Mouse (Mus musculus): Measurements from ENCODE around the gene Tppp.
"Not testable (repeated sequence)": the region's sequence is repeated elsewhere in the genome, so short reads cannot be mapped to it uniquely, and the experiment has no call there.

The Tppp gene

DNA sequence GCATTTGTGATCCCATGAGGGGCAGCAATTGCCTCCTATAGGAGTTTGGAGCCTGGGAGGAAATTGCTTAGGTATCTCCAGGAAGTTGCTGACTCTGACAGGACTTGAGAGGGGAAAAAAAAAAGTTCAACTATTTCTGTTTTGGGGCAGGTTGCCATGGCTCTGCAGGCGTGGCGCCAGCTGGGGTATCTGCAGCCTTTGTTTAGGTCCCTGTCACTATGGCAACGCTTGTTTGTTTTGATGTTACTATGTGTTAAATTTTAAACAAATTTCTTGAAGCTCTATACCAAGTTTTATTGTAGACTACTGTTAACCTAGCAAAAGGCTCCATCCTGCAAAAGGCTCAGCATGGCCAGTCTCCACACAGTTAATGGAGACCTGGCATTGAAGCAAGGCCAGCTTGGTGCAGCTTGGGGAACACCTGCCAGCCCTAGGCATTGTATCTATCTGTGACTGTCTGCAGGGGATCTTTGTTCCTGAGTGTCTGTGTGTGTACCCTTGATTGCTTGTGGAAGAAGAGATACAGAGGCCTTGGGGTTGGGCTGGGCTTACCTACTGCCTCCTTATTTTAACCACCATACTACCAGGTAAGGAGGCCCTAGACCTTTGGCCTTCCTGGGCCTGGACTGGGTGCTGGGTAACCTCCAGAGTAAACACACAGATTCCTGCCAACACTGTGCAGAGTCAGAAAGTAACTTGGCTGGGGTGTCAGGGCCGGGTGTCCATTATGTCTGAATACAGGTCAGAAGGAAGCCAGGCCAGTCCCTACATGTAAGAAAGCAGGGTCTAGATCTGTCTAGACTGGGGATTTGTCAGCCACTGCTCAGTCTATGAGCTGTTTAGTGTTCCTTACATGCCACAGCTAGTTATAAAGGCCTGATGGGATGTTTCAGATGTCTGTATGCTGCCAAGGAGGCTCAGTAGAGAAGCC lies 16.2 kb downstream of the Tppp start:
- peak; percentile 30 for DNase-seq (ENCODE audit: low read depth, low spot score)

GRCm38 (mm10) chr13:74026215-74026614 lies 17.0 kb downstream of the Tppp start:
- peak; percentile 52 for DNase-seq (ENCODE audit: low read depth, low spot score)

GRCm38 (mm10) chr13:74028116-74028515 lies 18.9 kb downstream of the Tppp start:
- DNase-seq (ENCODE audit: low read depth, low spot score), result no peak

DNA sequence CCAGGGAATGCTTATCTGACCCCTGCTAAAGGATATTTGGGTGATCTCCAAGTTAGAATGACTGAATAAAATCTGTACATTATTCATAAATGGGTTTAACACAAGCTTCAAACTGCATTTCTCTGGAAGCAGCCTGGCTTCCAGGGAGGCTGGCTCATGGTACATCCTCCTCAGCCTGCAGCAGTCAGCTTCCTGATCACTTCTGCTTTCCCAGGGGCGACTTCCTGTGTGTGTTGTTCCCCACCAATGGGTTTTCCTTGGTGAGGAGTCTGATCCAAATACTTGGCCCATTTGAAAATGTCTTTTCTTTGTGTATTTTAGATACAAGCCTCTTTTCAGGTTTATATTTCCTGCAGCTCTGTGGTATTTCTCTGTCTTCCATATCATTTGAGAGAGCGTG lies 19.8 kb downstream of the Tppp start:
- DNase-seq (ENCODE audit: low read depth, low spot score), result no peak

- no peak for DNase-seq (ENCODE audit: low read depth, low spot score)
Observed at GRCm38 (mm10) chr13:74030691-74031090, 21.5 kb downstream of the Tppp start.

DNA sequence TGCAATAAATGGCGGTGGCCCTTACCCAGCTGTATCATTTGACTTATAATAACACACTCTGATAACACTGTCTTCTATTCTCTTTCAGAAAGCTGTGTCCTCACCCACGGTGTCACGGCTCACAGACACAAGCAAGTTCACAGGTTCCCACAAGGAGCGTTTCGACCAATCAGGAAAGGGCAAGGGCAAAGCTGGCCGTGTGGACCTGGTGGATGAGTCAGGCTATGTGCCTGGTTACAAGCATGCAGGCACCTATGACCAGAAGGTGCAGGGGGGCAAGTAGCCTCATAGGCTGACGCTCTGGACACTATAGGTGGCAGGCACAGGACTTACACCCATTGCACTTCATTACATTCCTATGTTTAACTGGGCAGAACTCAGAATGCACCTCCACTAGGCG lies 21.9 kb downstream of the Tppp start:
- DNase-seq (ENCODE audit: low read depth, low spot score), result no peak

DNA sequence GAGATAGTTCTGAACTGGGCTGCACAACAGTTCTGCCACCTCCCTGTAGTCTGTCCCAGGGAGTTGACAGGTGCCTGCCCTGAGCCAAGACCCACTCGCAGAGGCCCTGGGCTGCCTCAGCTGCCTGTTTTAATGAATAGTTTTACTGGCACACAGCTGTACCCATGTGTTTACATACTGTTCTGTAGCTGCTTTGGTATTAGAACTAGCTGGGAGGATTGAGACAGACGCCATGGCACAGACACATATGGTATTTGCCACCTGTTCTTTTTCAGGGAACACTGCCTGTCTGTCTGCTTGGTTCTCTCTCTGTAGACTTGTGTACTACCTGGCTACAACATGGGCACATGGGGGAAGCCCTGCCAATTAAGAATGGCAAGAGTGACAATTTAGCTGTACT lies 25.5 kb downstream of the Tppp start:
- DNase-seq (ENCODE audit: low read depth, low spot score), result no peak

DNA sequence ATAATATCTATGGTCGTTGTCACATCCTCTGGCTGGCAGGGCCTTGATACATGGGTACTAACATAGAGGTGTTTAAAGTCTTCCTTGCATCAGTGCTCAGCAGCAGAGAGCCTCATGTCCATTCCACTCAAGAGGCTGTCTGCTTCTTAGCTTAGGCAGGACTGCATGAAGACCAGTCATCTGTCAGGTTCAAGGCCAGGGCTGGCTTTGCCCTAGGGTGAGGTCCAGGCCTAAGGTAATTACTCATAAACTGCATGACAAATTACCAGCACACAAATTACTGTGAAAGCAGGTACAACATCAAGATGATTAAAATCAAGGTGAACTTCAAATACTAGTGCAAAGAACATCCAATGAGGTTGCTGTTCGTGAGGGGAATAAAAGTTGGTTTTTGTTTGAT lies 26.6 kb downstream of the Tppp start:
- DNase-seq (ENCODE audit: low read depth, low spot score), result no peak

- DNase-seq (ENCODE audit: low read depth, low spot score), result no peak
Observed at GRCm38 (mm10) chr13:74039926-74040325, 30.7 kb downstream of the Tppp start.

- DNase-seq (ENCODE audit: low read depth, low spot score), result no peak
Observed at GRCm38 (mm10) chr13:74056194-74056593, 47.0 kb downstream of the Tppp start.

DNA sequence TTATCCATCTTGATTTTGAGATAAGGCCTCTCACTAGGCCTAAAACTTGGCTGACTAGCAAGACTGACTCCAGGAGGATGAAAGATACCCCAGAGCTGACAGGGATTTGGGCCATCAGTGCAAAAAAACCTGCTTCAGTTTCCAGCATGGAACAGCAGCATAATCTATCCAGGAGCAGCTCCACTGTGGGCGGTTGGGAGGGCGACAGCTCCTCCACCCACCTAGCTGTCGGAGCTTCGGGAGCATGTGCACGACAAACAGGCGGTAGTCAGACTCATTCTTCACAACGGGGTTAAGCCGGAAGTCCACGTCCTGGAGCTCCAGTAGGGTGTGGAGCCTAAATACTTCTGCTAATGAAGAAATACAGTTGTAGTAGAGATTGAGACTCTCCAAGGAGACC lies 48.9 kb downstream of the Tppp start:
- DNase-seq (ENCODE audit: low read depth, low spot score), result no peak

DNA sequence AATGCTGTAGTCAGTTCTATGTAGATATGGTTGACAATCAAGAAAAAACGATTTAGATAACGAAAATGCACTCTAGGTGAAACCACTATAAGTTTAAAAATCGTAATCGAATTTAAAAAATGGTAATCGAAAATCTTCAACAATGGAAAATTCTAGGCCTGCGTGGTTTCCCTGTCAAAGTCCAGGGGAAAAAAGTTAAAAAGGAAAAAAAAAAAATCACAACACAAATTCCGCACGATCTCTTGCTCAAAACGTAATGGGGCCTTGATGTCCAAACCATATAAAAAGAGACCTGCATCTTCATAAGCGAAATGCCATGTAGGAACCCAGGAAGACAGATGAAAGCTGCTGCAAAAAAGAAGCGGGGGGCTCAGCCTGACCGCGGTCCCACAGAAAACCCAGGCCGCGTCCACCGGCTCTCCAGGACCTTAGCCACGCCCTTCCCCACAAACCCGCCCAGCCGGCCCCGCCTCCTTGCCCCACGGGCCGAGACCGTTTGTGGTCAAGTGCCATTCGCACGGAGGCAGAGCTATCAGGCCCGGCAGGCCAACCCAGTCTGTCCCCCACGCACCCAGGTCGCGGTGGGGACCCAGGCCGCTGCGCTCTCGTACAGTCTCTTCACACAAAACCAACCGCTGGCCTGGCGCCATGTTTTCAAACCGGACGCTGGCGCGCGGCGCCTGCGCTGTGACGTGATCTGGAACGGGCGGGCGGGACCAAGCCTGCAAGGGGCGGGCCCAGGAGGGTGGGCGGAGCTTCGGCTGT lies 52.6 kb downstream of the Tppp start, which contains the start of gene Cep72:
Gene Cep72, minus strand, starts transcription at position 687 of the 765 bp plus-strand sequence.
- DNase-seq (ENCODE audit: low read depth, low spot score), result peak; percentile 93

DNA sequence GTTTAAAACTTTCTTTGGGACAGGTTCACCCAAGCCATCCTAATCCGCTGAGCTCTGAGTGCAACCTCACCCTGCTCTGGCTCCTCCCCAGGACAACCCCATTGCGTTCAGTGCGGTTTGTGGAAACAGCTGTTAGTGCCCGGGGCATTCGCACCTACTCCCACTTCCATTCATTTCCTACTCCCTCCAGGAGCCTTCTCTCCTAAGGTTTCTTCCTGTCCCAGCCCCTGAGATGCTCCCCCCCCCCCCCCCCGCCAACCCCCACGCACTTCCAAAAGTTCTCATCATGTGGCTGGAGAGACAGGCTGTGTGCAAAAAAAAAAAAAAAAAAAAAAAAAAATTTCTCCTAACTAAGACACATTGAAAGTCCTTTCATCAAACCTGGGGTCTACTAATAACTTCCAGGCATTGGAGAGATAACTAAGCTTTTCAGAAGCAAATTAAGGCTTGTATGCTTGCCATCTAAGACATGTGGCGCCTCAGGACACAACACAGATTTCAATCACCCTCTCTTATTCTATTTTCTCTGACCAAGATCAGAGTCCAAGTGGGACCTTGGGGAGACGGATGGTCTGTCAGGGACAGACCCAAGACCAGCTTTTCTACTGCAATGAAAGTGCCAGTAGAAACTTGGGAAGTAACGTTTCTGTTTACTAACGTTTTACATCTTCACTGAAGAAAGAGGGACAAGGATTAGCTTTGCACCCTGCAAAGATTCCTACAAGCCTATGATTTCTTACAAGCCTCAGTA lies 53.3 kb downstream of the Tppp start:
- no peak for DNase-seq (ENCODE audit: low read depth, low spot score)

DNA sequence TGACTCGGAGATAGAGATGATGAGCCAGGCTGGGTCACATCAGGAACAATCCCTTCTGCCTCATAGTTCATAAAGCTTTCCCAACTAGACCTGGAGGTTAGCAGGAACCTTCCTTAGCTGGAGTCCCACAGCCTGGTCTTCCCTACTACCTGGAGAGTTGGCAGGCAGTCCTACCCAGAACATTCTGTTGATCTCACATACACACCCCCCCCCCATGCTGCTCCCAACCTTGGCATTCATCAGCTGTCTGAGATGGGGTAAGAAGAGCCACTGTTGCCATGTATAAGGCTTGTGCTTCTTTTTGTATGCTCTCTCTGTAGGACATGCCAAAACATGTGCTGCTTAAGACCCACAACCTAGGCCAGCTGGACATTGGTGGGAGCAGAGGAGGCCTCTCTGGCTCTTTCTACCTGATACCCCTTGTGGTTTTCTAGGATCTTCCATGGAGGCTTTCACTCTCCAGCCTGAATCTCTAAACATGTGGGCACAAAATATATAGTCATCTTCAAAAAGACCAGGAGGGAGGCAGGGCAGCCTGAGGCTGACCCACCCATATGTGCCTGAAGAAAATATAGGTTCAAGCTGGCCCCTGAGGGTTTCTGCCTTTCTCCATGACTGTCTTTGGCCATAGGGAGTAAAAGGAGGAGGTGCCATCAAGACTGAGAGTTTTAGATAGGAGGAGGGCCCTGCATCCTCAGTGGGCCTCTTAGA lies 54.3 kb downstream of the Tppp start:
- no peak for DNase-seq (ENCODE audit: low read depth, low spot score)

DNA sequence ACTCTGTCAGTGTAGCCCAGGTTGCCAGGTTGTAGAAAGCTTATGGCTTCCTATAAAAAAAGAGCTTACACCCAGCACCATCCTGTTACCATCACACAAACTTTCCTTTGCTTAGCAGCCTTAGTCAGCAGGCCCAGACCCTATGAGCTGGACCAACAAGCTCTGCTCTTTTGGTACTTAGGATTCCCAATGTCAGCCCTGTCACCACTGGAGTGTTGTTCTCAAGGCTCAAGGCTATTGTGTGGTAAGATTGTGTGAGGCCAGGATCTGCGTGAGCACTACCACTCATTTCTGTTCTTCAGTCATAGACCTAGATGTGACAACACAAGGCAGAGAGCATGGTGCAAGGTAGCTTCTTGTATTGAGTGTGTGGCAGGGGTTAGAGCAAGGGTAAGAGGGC lies 57.4 kb downstream of the Tppp start:
- no peak for DNase-seq (ENCODE audit: low read depth, low spot score)

- DNase-seq (ENCODE audit: low read depth, low spot score), result not testable (repeated sequence)
Observed at GRCm38 (mm10) chr13:74071244-74071643, 62.0 kb downstream of the Tppp start.

DNA sequence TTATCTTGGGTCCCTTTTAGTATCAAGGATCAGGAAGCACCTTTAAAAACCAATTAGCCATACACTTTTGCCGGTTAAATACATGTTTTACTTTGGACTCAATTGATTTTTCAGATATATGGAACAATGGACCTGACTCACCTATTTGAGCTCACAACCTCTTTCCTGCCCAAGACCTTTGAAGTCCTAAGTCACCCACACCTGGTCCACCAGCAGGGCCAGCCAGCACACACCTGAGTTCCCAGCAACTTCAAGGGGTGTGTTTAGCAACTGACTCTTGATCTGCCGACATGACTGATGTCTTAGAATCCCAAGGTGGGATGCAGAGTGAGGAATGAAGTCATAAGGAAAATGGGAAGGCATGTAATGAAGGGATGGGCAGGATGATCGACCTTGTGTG lies 62.5 kb downstream of the Tppp start:
- DNase-seq (ENCODE audit: low read depth, low spot score), result no peak

DNA sequence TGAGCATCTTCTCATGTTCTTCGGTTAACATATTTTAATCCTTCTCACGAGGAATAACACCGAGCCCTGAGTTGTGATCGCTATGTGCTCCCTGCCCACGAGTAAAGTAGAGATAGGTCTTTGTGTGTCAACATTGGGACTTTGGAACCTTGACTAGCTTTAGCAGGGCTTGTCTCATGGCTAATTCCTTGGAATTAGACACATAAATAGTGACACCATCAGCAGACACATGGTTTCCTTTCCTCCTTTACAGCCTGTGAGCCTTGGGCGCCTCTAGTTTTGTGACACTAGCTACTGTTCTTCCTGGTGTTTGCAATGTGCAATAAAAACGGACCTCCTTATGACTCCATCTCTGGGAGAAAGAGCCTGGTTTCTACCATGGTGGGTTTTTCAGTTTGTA lies 64.2 kb downstream of the Tppp start:
- DNase-seq (ENCODE audit: low read depth, low spot score), result no peak
